Mouse (Mus musculus): Measurements from ENCODE around the gene Nanos1. TPM values are rescaled to one million over a fixed set of nuclear protein-coding genes. Genes with fewer than 3 reads are reported as not detected.

Nanos1 gene
- polyA plus RNA-seq, 1 experiment from 2014 or later, result 1.3 TPM

DNA sequence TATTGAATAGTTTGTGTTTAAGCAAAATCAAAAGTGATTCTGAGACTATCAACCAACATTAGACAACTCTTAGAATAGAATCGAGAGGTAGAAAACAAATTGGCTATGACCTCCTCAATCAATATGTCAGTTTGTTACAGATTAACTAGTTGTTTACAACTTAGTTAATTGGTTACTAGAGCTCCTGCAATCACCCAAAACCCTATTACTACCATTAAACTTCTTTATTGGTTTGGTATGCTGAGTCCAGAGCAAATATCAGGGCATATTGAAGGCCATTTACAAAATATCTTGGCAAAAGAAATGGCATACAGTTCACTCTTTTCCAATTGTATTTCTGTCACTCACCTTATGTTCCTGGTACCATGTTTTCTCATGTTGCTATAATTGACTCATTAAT lies 8.0 kb upstream of the Nanos1 start:
- peaks cover 16% of the 10 kb centered on the region for H3K27me3 ChIP-seq

DNA sequence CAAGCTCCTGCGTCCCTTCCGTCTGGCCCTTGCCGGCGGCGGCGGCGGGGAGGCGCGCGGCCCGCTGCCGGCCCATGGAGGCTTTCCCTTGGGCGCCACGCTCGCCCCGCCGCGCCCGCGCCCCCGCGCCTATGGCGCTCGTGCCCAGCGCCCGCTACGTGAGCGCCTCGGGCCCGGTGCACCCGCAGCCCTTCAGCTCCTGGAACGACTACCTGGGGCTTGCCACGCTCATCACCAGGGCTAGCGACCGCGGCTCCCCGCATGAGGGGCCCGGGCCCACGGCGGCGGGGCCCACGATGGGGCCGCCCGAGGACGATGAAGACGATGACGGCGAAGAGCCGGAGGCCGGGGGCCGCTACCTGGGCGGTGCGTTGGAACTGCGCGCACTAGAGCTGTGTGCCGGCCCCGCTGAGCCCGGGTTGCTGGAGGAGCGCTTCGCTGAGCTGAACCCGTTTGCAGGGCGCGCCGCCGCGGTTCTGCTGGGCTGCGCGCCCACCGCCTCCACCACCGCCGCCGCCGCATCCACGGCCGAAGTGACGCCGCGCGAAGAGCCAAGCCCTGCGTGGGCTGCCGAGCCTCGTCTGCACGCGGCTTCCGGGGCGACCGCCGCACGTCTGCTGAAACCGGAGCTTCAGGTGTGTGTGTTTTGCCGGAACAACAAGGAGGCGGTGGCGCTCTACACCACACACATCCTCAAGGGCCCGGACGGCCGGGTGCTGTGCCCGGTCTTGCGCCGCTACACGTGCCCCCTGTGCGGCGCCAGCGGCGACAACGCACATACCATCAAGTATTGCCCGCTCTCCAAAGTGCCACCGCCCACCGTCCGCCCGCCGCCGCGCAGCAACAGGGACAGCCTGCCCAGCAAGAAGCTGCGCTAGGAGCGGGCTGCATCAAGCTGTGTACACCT lies 658 bp downstream of the Nanos1 start:
- peak overlapping the region; percentile 73 for H3K9ac ChIP-seq
- H3K27ac ChIP-seq (replicated peaks), result peak overlapping the region; percentile 71
- WGBS (ENCODE audit: insufficient replicate concordance), result under 1% methylated on average over 114 of the region's 115 CpGs
- ATAC-seq (ENCODE audit: insufficient read depth), result peak; percentile 40
- H3K36me3 ChIP-seq (replicated peaks), result peaks cover 13% of the 10 kb centered on the region
- H3K4me2 ChIP-seq, result peak overlapping the region; percentile 100
- peaks cover 33% of the 10 kb centered on the region for H3K4me1 ChIP-seq (replicated peaks)
- peak overlapping the region; percentile 79 for H3K4me3 ChIP-seq (replicated peaks)
- H3K27me3 ChIP-seq, result peaks cover 46% of the 10 kb centered on the region
- no peaks in the 10 kb centered on the region for H3K9me3 ChIP-seq (replicated peaks)

More for the DNA sequence above, 8.0 kb upstream of the Nanos1 start:
- no peak for ATAC-seq (ENCODE audit: insufficient read depth)
- Histone ChIP-seq H3K27ac (replicated peaks) (no peak overlapping the region), H3K4me3 (replicated peaks) (no peak overlapping the region), H3K4me1 (replicated peaks) (peaks cover 19% of the 10 kb centered on the region), H3K9me3 (replicated peaks) (no peaks in the 10 kb centered on the region), H3K9ac (no peak overlapping the region), H3K36me3 (replicated peaks) (no peaks in the 10 kb centered on the region), H3K4me2 (no peak overlapping the region)
- WGBS (ENCODE audit: insufficient replicate concordance), result 67% methylated on average over 1 of the region's 1 CpGs

DNA sequence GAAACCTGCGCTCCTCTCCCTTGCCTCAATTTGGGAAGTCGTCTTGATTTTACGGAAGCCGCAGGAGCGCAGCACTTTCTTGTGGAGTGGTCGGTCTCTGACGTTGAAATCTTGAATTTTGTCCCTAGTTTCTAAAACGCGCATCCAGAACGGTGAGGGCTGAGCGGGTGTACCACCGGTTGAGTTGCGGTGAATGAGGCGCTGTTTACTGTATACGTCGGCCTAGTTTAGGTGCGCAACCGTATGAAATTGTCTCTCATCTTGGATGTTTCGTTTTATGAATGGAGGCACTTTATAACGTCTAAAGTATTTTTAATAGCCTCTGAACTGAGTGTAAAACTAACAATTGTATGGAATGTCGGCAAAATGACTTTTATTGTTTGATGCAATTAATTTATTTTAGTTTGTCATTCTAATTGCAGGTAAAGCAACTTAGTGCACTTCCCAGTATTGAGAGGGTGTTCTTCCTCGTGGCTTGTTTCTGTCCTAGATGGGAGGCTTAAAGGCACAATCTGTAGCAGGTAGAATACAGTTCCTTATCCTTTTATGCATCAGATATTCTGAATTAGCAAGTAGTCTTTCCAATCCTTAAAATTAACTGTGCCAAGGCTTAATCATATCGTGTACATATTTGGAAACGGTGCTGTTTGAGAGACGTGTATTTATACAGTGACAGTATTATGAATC lies 1.5 kb downstream of the Nanos1 start:
- H3K4me1 ChIP-seq (replicated peaks), result peaks cover 33% of the 10 kb centered on the region
- ATAC-seq (ENCODE audit: insufficient read depth), result no peak

DNA sequence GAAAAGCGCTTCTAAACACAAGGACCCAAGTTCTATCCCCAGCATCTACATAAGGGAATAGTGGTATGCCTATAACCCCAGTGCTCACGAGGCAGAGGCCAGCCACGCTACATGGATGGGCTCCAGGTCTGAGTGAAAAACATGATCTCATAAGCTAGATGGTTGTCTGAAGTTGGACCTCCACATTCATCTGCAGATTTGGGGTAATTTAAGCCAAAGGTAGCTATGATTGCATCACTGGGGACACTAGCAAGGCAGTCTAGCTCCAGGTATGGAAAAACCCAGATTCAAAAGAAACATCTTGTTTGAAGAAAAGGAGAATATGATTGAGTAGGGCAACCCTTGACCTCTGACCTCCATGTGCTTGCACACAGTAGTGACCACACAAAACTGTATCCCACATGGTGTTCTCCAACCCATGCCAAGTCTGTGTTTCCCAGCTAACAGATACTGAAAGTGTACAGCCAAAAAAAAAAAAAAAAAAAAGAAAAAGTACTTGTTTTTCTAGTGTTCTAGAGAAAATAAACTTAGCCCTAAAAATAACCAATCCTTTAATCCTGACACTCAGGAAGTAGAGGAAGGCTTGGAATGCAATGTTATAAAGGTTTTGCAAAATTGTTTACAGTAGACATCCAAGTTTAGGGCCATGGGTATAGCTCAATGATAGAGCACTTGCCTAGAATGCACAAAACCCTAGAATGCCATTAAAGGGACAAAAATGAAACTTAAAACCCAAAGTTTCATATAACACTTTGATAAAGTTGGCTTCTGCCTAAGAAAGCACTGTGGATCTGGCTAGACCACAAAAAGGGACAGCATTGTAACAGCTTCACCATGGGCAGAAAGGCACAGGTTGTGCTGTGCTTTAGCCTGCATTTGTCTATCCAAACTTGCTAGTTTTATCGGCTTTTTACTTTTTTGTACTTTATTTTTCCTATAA lies 3.4 kb downstream of the Nanos1 start:
- H3K27ac ChIP-seq (replicated peaks), result no peak overlapping the region
- no peak for ATAC-seq (ENCODE audit: insufficient read depth)
- WGBS (ENCODE audit: insufficient replicate concordance), result 79% methylated on average over 4 of the region's 4 CpGs

More for the DNA sequence above, 1.5 kb downstream of the Nanos1 start:
- Histone ChIP-seq H3K36me3 (replicated peaks) (peaks cover 18% of the 10 kb centered on the region), H3K9me3 (replicated peaks) (no peaks in the 10 kb centered on the region), H3K4me2 (peak overlapping the region; percentile 100), H3K4me3 (replicated peaks) (peak overlapping the region; percentile 79), H3K27ac (replicated peaks) (no peak overlapping the region), H3K9ac (peak overlapping the region; percentile 73), H3K27me3 (peaks cover 46% of the 10 kb centered on the region)
- 5% methylated on average over 25 of the region's 25 CpGs for WGBS (ENCODE audit: insufficient replicate concordance)

DNA sequence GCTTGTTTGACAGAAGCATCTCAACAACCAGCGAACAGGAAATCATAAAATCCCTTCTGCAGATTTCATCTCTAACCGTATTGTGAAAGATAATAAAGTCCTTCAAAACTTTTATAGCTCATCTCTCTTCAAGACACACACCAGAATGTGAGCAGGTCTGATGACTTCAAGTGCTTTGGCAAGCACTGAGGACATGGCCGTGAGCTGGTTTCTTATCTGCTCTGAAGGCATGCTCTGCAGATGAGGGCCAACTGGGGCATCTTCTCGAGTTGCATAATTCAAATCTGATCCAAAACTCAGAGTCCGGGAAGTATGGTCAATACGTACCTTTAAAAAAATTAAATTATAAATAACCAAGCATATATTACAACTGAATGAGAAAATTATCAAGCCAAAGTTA lies 17.6 kb downstream of the Nanos1 start:
- Histone ChIP-seq H3K4me3 (replicated peaks) (no peak overlapping the region), H3K9me3 (replicated peaks) (no peaks in the 10 kb centered on the region), H3K27ac (replicated peaks) (no peak overlapping the region), H3K36me3 (replicated peaks) (peaks cover 85% of the 10 kb centered on the region), H3K4me2 (no peak overlapping the region), H3K27me3 (no peaks in the 10 kb centered on the region), H3K4me1 (replicated peaks) (no peaks in the 10 kb centered on the region), H3K9ac (no peak overlapping the region)
- ATAC-seq (ENCODE audit: insufficient read depth), result no peak
- 74% methylated on average over 6 of the region's 6 CpGs for WGBS (ENCODE audit: insufficient replicate concordance)

More for the DNA sequence above, 3.4 kb downstream of the Nanos1 start:
- Histone ChIP-seq H3K4me3 (replicated peaks) (no peak overlapping the region), H3K36me3 (replicated peaks) (peaks cover 36% of the 10 kb centered on the region), H3K4me2 (no peak overlapping the region), H3K9ac (no peak overlapping the region), H3K27me3 (peaks cover 37% of the 10 kb centered on the region), H3K9me3 (replicated peaks) (no peaks in the 10 kb centered on the region), H3K4me1 (replicated peaks) (peaks cover 33% of the 10 kb centered on the region)

DNA sequence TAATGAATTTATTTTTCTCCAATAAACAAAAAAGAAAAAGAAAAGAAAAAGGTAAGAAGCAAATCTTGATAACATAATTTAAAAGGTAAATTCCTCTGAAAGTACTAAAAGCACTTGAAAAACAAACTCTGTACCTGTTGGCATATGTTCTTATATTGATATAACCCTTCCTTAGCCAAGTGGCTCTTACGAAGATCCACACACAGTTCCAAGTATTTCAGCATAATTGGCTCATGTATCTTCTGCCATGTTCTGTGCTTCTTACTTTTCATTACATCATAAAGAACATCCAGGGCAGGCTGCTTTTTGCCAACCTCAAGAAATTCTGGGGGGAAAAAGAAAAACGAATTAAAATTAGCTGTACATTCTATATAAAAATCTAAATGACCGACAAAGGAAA lies 26.2 kb downstream of the Nanos1 start:
- WGBS (ENCODE audit: insufficient replicate concordance), result 81% methylated on average over 3 of the region's 3 CpGs
- no peak overlapping the region for H3K9ac ChIP-seq
- peaks cover 29% of the 10 kb centered on the region for H3K4me1 ChIP-seq (replicated peaks)
- no peak for ATAC-seq (ENCODE audit: insufficient read depth)
- no peak overlapping the region for H3K4me2 ChIP-seq
- H3K27ac ChIP-seq (replicated peaks), result no peak overlapping the region
- peaks cover 48% of the 10 kb centered on the region for H3K36me3 ChIP-seq (replicated peaks)
- no peak overlapping the region for H3K4me3 ChIP-seq (replicated peaks)
- H3K27me3 ChIP-seq, result no peaks in the 10 kb centered on the region
- no peaks in the 10 kb centered on the region for H3K9me3 ChIP-seq (replicated peaks)

DNA sequence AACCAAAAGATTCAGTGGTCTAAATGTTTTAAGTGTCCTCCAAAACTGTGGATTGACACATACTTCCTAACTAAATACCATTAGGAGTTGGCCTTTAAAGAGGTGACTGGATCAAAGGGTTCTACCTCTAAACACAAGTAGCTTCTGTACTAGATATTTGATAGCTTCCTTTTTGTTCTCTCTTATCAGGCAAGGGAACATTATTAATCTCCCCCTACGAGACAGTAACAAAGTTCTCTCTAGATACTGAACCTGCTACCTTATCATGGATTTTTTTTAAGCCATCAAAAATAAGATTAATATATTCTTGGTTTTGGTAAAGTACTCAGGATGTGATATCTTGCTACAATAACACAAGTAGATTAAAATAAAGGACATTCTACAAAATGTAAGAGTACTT lies 28.9 kb downstream of the Nanos1 start:
- 4% methylated on average over 1 of the region's 1 CpGs for WGBS (ENCODE audit: insufficient replicate concordance)
- no peak for ATAC-seq (ENCODE audit: insufficient read depth)
- peaks cover 40% of the 10 kb centered on the region for H3K4me1 ChIP-seq (replicated peaks)

DNA sequence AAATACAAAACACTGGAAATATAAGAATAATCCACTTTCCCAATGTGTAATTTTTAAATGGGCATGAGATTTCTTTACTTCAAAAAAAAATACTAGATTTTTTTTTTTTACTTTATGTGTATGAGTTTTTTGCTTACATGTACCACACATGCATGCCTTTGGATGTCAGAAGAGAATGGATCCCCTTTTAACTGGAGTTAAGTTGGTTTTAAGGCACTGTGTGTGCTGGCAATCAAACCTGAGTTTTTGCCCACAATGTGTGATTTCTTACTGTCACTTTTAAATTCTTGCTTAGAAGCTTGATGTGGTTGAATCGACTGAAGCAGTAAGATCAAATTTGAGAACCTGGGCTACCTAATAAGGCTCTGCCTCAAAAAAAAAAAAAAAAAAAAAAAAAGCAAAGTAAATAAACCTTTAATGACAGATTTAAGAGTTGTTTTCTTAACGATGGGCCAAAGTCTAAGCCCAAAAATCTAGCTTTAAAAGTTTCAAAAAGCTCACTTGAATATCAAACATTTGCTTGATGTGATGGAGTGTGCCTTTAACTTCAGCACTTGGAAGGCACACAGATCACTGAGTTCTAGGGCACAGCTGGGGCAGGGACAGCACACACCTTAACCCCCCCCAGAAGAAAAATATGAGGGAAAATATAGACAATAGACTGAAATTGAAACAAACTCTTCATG lies 31.8 kb downstream of the Nanos1 start:
- Histone ChIP-seq H3K4me3 (replicated peaks) (peak overlapping the region; percentile 100), H3K9me3 (replicated peaks) (no peaks in the 10 kb centered on the region), H3K27ac (replicated peaks) (no peak overlapping the region), H3K9ac (no peak overlapping the region), H3K4me2 (peak overlapping the region; percentile 95), H3K36me3 (replicated peaks) (peaks cover 8% of the 10 kb centered on the region; the same call in 1 of the 2 replicates), H3K27me3 (no peaks in the 10 kb centered on the region), H3K4me1 (replicated peaks) (peaks cover 48% of the 10 kb centered on the region)
- no peak for ATAC-seq (ENCODE audit: insufficient read depth)
- WGBS (ENCODE audit: insufficient replicate concordance), result 31% methylated on average over 2 of the region's 2 CpGs

More for the DNA sequence above, 28.9 kb downstream of the Nanos1 start:
- Histone ChIP-seq H3K4me2 (no peak overlapping the region), H3K4me3 (replicated peaks) (no peak overlapping the region), H3K27me3 (no peaks in the 10 kb centered on the region), H3K36me3 (replicated peaks) (peaks cover 30% of the 10 kb centered on the region), H3K27ac (replicated peaks) (no peak overlapping the region), H3K9ac (no peak overlapping the region), H3K9me3 (replicated peaks) (no peaks in the 10 kb centered on the region)

DNA sequence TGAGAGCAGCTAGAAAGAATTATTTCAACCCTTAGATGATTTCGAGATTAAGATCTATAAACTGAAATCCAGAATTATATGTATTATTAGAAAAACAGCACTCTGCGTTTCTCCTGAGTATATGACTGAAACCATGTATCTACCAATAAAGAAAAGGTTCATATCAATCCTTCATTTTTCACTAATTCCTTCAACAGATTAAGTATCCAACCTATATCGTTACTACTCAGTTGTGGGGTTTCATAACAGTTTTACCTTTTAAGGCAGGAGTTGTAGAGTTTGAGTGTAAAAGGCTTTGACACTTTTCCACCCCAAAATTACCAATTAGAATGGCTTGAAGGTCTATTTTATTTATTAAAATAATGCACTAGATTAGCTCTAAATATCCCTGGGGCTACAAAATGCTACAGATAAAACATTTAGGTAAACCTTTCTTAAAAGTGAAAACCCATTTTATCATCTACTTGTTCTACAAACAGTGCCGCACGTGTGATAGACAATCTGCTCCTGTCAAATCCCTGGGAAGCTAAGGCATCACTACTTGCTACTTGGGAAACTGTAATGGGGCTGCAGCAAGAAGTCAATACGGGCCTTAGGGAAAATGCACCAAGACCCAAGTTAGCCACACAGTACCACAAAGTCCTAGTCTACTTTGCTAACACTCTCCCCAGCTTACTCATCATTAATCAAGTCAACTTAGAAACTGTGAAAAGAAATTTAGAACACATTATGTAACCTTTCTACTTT lies 32.6 kb downstream of the Nanos1 start:
- ATAC-seq (ENCODE audit: insufficient read depth), result no peak
- Histone ChIP-seq H3K9ac (peak overlapping the region; percentile 50), H3K27ac (replicated peaks) (peak overlapping the region; percentile 51; the same call in 1 of the 2 replicates), H3K4me1 (replicated peaks) (peaks cover 45% of the 10 kb centered on the region), H3K4me2 (peak overlapping the region; percentile 95), H3K4me3 (replicated peaks) (peak overlapping the region; percentile 100), H3K36me3 (replicated peaks) (peaks cover 8% of the 10 kb centered on the region; the same call in 1 of the 2 replicates), H3K9me3 (replicated peaks) (no peaks in the 10 kb centered on the region), H3K27me3 (no peaks in the 10 kb centered on the region)
- WGBS (ENCODE audit: insufficient replicate concordance), result 23% methylated on average over 6 of the region's 6 CpGs
